Mouse (Mus musculus): ENCODE results near the gene Parn. TPM values are rescaled to one million over a fixed set of nuclear protein-coding genes. Genes with fewer than 3 reads are reported as not detected.

Parn gene
- polyA plus RNA-seq, 1 experiment from 2014 or later: 36.8 TPM

GRCm38 (mm10) chr16:13538933-13539648, 128.9 kb downstream of the Parn start:
- WGBS: 86% methylated on average over 9 of the region's 9 CpGs
- Histone ChIP-seq H3K4me2 (replicated peaks; ENCODE audit: low read depth, low read length) (no peak overlapping the region), H3K4me3 (ENCODE audit: low read depth, low read length) (no peak overlapping the region), H3K27ac (ENCODE audit: low read length) (no peak overlapping the region), H3K9ac (replicated peaks; ENCODE audit: low read depth, low read length) (no peak overlapping the region), H3K36me3 (ENCODE audit: control insufficient read depth, insufficient read depth, low read length) (no peaks in the 10 kb centered on the region), H3K27me3 (ENCODE audit: control insufficient read depth, insufficient read depth, low read length) (no peaks in the 10 kb centered on the region), H3K4me1 (ENCODE audit: control insufficient read depth, insufficient read depth, low read length) (0 out of 2 replicates have a peak, but pooled peaks cover 4% of the 10 kb centered on the region), H3K9me3 (ENCODE audit: control insufficient read depth, low read depth, low read length) (no peaks in the 10 kb centered on the region)
- ATAC-seq (ENCODE audit: insufficient number of reproducible peaks, insufficient read depth, low FRiP score, low read depth): no peak

GRCm38 (mm10) chr16:13538213-13538932, 129.6 kb downstream of the Parn start:
- H3K9me3 ChIP-seq (ENCODE audit: control insufficient read depth, low read depth, low read length): no peaks in the 10 kb centered on the region
- no peak overlapping the region for H3K4me2 ChIP-seq (replicated peaks; ENCODE audit: low read depth, low read length)
- H3K4me1 ChIP-seq (ENCODE audit: control insufficient read depth, insufficient read depth, low read length): 0 out of 2 replicates have a peak, but pooled peaks cover 4% of the 10 kb centered on the region
- no peaks in the 10 kb centered on the region for H3K27me3 ChIP-seq (ENCODE audit: control insufficient read depth, insufficient read depth, low read length)
- 69% methylated on average over 13 of the region's 13 CpGs for WGBS
- no peak overlapping the region for H3K27ac ChIP-seq (ENCODE audit: low read length)
- no peak overlapping the region for H3K9ac ChIP-seq (replicated peaks; ENCODE audit: low read depth, low read length)
- H3K4me3 ChIP-seq (ENCODE audit: low read depth, low read length): no peak overlapping the region
- ATAC-seq (ENCODE audit: insufficient number of reproducible peaks, insufficient read depth, low FRiP score, low read depth): no peak
- H3K36me3 ChIP-seq (ENCODE audit: control insufficient read depth, insufficient read depth, low read length): no peaks in the 10 kb centered on the region

GRCm38 (mm10) chr16:13536404-13536803, 131.6 kb downstream of the Parn start:
- Histone ChIP-seq H3K36me3 (ENCODE audit: control insufficient read depth, insufficient read depth, low read length) (no peaks in the 10 kb centered on the region), H3K4me2 (replicated peaks; ENCODE audit: low read depth, low read length) (no peak overlapping the region), H3K9ac (replicated peaks; ENCODE audit: low read depth, low read length) (no peak overlapping the region), H3K27me3 (ENCODE audit: control insufficient read depth, insufficient read depth, low read length) (no peaks in the 10 kb centered on the region), H3K4me3 (ENCODE audit: low read depth, low read length) (no peak overlapping the region), H3K4me1 (ENCODE audit: control insufficient read depth, insufficient read depth, low read length) (0 out of 2 replicates have a peak, but pooled peaks cover 4% of the 10 kb centered on the region), H3K9me3 (ENCODE audit: control insufficient read depth, low read depth, low read length) (no peaks in the 10 kb centered on the region), H3K27ac (ENCODE audit: low read length) (no peak overlapping the region)
- 51% methylated on average over 7 of the region's 7 CpGs for WGBS
- no peak for ATAC-seq (ENCODE audit: insufficient number of reproducible peaks, insufficient read depth, low FRiP score, low read depth)

DNA sequence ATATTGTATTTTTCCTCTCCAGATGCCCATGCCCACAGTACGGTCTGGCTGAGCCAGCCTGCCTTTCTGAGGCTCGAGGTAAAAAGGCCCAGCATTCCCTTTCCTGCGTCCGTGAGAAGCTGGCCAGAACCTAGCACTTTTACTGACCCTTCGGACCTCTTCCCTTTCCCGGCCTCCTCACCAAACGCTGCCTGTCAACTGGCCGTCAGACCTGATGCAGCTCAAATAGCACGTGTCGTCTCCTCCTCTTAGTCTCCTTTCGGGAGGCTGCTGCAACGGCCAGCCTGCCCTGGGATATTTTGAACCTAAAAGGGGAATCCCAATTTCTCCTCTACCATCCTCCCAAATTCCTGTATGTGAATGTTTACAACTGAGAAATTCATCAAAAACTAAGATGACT, 132.1 kb downstream of the Parn start:
- no peak for ATAC-seq (ENCODE audit: insufficient number of reproducible peaks, insufficient read depth, low FRiP score, low read depth)
- Histone ChIP-seq H3K27me3 (ENCODE audit: control insufficient read depth, insufficient read depth, low read length) (no peaks in the 10 kb centered on the region), H3K9ac (replicated peaks; ENCODE audit: low read depth, low read length) (no peak overlapping the region), H3K4me2 (replicated peaks; ENCODE audit: low read depth, low read length) (no peak overlapping the region), H3K27ac (ENCODE audit: low read length) (no peak overlapping the region), H3K4me3 (ENCODE audit: low read depth, low read length) (no peak overlapping the region), H3K36me3 (ENCODE audit: control insufficient read depth, insufficient read depth, low read length) (no peaks in the 10 kb centered on the region), H3K9me3 (ENCODE audit: control insufficient read depth, low read depth, low read length) (no peaks in the 10 kb centered on the region), H3K4me1 (ENCODE audit: control insufficient read depth, insufficient read depth, low read length) (0 out of 2 replicates have a peak, but pooled peaks cover 4% of the 10 kb centered on the region)
- WGBS: 45% methylated on average over 12 of the region's 12 CpGs

DNA sequence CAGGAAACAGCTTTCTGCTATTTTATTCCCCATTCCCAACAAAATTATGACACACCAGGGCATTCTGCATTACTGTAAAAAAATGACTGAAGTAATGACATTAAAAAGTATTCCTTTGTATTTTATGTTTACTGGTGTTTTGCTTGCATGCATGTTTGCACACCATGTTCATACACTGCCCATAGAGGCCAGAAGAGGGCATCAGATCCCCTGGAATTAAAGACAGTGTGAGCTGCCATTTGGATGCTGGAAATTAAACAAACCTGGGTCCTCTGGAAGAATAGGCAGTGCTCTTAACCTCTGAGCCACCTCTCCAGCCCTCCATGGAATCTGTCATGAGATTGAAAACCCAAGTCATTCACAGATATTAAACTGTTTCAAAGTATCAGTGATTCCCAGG, 135.1 kb downstream of the Parn start:
- H3K27me3 ChIP-seq (ENCODE audit: control insufficient read depth, insufficient read depth, low read length): no peaks in the 10 kb centered on the region
- 0 out of 2 replicates have a peak, but pooled peaks cover 4% of the 10 kb centered on the region for H3K4me1 ChIP-seq (ENCODE audit: control insufficient read depth, insufficient read depth, low read length)
- no peaks in the 10 kb centered on the region for H3K36me3 ChIP-seq (ENCODE audit: control insufficient read depth, insufficient read depth, low read length)
- no peak overlapping the region for H3K4me2 ChIP-seq (replicated peaks; ENCODE audit: low read depth, low read length)
- ATAC-seq (ENCODE audit: insufficient number of reproducible peaks, insufficient read depth, low FRiP score, low read depth): no peak; the same call in 1 of the 2 replicates
- no peak overlapping the region for H3K9ac ChIP-seq (replicated peaks; ENCODE audit: low read depth, low read length)
- no peak overlapping the region for H3K27ac ChIP-seq (ENCODE audit: low read length)
- H3K4me3 ChIP-seq (ENCODE audit: low read depth, low read length): no peak overlapping the region
- H3K9me3 ChIP-seq (ENCODE audit: control insufficient read depth, low read depth, low read length): no peaks in the 10 kb centered on the region

DNA sequence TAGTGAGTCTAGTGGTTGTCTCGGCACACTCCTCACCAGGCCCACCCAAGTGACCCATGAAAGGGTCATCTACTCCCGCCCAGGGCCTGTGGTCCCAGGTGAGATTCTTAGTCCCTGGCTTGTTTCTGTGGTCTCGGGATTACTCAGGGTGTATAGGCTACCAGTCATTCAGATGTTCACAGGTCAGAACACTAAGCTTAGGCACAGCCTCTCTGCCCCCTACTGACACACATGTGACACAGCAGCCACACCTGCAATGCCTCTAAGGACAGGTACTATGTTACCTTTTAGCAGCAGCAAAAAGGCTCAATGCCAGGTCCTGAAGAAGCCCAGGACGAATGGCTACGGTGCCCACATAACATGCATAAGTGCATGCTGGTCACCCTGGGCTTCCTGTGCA, 136.7 kb downstream of the Parn start:
- no peaks in the 10 kb centered on the region for H3K27me3 ChIP-seq (ENCODE audit: control insufficient read depth, insufficient read depth, low read length)
- WGBS: 86% methylated on average over 5 of the region's 5 CpGs
- no peak overlapping the region for H3K4me3 ChIP-seq (ENCODE audit: low read depth, low read length)
- H3K36me3 ChIP-seq (ENCODE audit: control insufficient read depth, insufficient read depth, low read length): no peaks in the 10 kb centered on the region
- no peaks in the 10 kb centered on the region for H3K9me3 ChIP-seq (ENCODE audit: control insufficient read depth, low read depth, low read length)
- no peak overlapping the region for H3K27ac ChIP-seq (ENCODE audit: low read length)
- no peak overlapping the region for H3K4me2 ChIP-seq (replicated peaks; ENCODE audit: low read depth, low read length)
- ATAC-seq (ENCODE audit: insufficient number of reproducible peaks, insufficient read depth, low FRiP score, low read depth): no peak
- H3K4me1 ChIP-seq (ENCODE audit: control insufficient read depth, insufficient read depth, low read length): 0 out of 2 replicates have a peak, but pooled peaks cover 1% of the 10 kb centered on the region
- H3K9ac ChIP-seq (replicated peaks; ENCODE audit: low read depth, low read length): no peak overlapping the region

- H3K4me1 ChIP-seq (ENCODE audit: control insufficient read depth, insufficient read depth, low read length): no peaks in the 10 kb centered on the region
- H3K27me3 ChIP-seq (ENCODE audit: control insufficient read depth, insufficient read depth, low read length): no peaks in the 10 kb centered on the region
- H3K4me3 ChIP-seq (ENCODE audit: low read depth, low read length): no peak overlapping the region
- no peak overlapping the region for H3K4me2 ChIP-seq (replicated peaks; ENCODE audit: low read depth, low read length)
- H3K9ac ChIP-seq (replicated peaks; ENCODE audit: low read depth, low read length): no peak overlapping the region
- H3K9me3 ChIP-seq (ENCODE audit: control insufficient read depth, low read depth, low read length): no peaks in the 10 kb centered on the region
- no peaks in the 10 kb centered on the region for H3K36me3 ChIP-seq (ENCODE audit: control insufficient read depth, insufficient read depth, low read length)
- 65% methylated on average over 6 of the region's 6 CpGs for WGBS
- H3K27ac ChIP-seq (ENCODE audit: low read length): no peak overlapping the region
- no peak for ATAC-seq (ENCODE audit: insufficient number of reproducible peaks, insufficient read depth, low FRiP score, low read depth)
Measured at GRCm38 (mm10) chr16:13521359-13521758, 146.6 kb downstream of the Parn start.

- H3K27me3 ChIP-seq (ENCODE audit: control insufficient read depth, insufficient read depth, low read length): no peaks in the 10 kb centered on the region
- H3K27ac ChIP-seq (ENCODE audit: low read length): no peak overlapping the region
- ATAC-seq (ENCODE audit: insufficient number of reproducible peaks, insufficient read depth, low FRiP score, low read depth): no peak
- no peak overlapping the region for H3K4me3 ChIP-seq (ENCODE audit: low read depth, low read length)
- H3K4me1 ChIP-seq (ENCODE audit: control insufficient read depth, insufficient read depth, low read length): no peaks in the 10 kb centered on the region
- no peaks in the 10 kb centered on the region for H3K36me3 ChIP-seq (ENCODE audit: control insufficient read depth, insufficient read depth, low read length)
- no peak overlapping the region for H3K4me2 ChIP-seq (replicated peaks; ENCODE audit: low read depth, low read length)
- no peak overlapping the region for H3K9ac ChIP-seq (replicated peaks; ENCODE audit: low read depth, low read length)
- no peaks in the 10 kb centered on the region for H3K9me3 ChIP-seq (ENCODE audit: control insufficient read depth, low read depth, low read length)
- WGBS: 84% methylated on average over 6 of the region's 6 CpGs
Measured at GRCm38 (mm10) chr16:13520301-13520700, 147.7 kb downstream of the Parn start.
